Mouse (Mus musculus) embryo, embryonic 10 days (tissue): Measurements from ENCODE around the gene Ufsp1.

Experiments
- DNase-seq: peaks from one replicate; pipeline ENCODE4 v3.0.0-alpha.2; 2015; ENCODE audit warnings: low spot score

The Ufsp1 gene

DNA sequence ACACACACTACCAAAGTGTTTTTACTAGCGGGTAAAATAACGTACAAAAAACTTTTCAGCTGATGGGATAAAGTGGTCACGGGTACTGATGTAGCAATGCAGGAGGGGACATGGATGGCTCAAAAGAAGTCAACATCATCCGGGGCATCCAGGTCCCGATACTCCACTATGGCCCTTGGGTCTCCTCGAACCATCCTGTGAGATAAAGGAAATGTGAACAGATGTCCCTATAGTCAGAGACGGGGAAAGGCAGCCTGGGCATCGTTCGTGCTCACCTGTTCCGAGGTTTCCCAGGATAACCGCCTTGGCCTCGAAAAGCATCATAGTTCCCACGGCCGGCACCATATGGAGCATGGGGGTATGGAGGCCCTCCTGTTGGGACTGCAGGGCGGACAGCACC, 1.3 kb downstream of the Ufsp1 start:
- no peak for DNase-seq

- DNase-seq: no peak
Measured at GRCm38 (mm10) chr5:137297126-137297525, 2.7 kb downstream of the Ufsp1 start.

- DNase-seq: no peak
Measured at GRCm38 (mm10) chr5:137299240-137299639, 4.8 kb downstream of the Ufsp1 start.

DNA sequence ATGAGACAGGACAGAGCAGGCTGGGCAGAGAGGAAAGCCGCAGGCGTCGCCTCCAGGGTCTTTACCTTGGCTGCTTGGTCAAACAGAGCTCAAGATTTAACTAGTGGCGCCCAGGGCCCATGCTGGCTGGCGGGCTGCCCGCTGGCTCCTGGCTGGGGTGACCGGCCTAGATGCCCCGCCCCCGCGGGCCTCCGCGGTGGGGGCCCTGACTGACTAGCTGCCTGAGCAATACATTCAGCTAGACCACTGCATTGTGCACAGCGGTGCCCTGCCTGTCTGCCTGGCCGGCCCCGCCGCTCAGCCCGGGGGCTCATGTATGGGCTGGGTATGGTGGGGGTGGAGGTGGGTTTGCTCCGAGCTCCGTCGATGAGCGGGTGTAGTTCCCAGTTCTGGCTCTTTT, 6.8 kb downstream of the Ufsp1 start:
- no peak for DNase-seq

DNA sequence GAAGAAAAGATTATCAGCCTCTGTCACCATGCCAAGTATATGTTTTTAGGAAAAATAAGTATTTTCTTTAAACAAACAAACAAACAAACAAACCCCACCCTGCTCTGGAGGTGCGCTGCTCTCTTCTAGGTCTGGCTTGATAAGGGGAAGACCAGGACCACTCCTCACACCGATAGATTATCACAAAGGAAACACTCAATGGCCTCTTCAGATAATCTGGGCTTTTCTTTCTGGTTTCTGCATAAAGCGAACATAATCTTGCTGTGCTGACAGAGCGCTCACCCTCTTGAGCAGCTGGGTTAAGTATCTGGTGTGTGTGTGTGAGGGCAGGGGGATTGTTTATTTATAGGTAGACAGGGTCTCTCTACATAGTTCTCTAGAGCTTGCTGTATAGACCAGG, 9.2 kb downstream of the Ufsp1 start:
- no peak for DNase-seq

DNA sequence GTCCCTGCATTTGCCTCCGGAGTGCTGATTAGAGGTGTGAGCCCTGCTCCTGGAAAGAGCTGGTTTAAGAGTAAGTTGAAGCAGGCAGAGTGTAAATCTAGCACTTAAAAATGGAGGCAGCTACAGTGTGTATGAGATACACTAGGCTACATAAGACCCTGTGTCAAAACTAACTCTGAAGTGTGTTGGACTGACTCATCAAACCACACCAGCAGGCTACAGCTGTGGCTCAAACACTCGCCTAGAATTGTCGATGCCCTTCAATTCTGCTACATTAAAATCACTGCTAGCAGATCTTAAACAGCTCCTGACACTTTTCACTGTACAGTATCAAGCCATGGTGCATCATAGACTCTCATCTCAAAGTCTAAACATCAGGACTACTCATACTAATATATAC, 9.7 kb downstream of the Ufsp1 start:
- no peak for DNase-seq

- no peak for DNase-seq
Measured at GRCm38 (mm10) chr5:137304816-137305215, 10.4 kb downstream of the Ufsp1 start.

DNA sequence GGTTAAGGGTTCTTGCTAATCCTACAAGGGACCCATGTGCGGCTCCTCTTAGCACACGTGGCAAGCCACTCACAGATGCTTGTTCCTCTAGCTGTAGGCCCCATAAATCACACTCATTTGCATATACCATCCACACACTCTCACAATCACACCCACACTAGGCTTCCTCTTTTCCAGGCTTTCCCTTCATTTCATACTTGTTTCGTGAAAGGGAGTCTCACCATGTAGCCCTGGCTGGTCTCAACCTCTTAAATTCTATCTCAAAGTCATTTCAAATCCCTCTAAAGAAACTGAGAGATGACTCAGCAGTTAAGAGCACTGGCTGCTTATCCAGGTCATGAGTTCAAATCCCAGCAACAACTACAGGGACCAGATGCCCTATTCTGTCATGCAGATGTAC, 11.4 kb downstream of the Ufsp1 start:
- DNase-seq: no peak

- no peak for DNase-seq
Measured at GRCm38 (mm10) chr5:137306439-137307005, 12.1 kb downstream of the Ufsp1 start.

- DNase-seq: peak; percentile 96
Measured at GRCm38 (mm10) chr5:137307071-137307912, 12.9 kb downstream of the Ufsp1 start, which contains the start of gene Srrt. Srrt (minus strand) TSS chr5:137307674.

GRCm38 (mm10) chr5:137308356-137308755, 13.9 kb downstream of the Ufsp1 start:
- DNase-seq: no peak

DNA sequence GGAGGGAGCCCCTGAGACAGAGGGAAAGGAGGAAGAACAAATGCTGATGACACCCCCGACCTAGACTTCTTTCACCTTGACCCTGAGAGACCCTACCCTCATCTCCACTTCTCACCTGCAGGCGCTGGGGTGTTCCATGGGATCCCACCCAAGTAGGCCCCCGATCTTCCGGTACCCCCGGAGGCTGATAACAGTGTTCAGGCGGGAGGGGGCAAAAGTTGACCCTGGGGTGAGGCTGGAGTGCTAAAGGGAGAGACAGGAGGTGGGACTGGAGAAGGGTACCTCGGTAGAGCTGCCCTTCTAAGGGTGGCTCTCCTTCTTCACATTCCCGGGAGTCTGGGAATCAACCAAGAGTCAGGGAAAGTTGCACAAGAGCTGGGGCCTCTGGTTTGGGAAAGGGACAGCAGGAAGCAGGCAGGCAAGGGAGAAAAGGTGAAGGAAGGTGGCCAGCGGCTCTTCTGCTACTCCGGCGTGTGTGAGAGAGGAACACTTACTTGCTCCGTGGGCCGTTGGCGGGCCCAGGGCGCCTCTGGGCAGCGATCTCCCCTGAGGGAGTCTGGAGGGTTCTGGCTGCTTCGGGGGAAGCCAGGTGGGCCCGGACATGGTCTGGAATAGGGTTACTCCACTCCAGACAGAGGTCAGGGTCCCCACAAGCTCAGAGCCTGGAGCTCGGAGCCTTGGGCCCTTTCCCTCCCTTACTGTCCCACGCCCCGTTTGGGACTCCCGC, 19.2 kb downstream of the Ufsp1 start:
- DNase-seq: no peak

GRCm38 (mm10) chr5:137314193-137315083, 20.0 kb downstream of the Ufsp1 start, which contains the start of gene Trip6:
Trip6 (minus strand) TSS chr5:137314404.
- DNase-seq: peak; percentile 97

- peak; percentile 70 for DNase-seq
Measured at GRCm38 (mm10) chr5:137315084-137315903, 20.9 kb downstream of the Ufsp1 start.

GRCm38 (mm10) chr5:137317361-137317760, 22.9 kb downstream of the Ufsp1 start:
- no peak for DNase-seq

- DNase-seq: no peak
Measured at GRCm38 (mm10) chr5:137318570-137318969, 24.1 kb downstream of the Ufsp1 start.

- no peak for DNase-seq
Measured at GRCm38 (mm10) chr5:137320996-137321395, 26.6 kb downstream of the Ufsp1 start.

GRCm38 (mm10) chr5:137330910-137331309, 36.5 kb downstream of the Ufsp1 start:
- DNase-seq: no peak

DNA sequence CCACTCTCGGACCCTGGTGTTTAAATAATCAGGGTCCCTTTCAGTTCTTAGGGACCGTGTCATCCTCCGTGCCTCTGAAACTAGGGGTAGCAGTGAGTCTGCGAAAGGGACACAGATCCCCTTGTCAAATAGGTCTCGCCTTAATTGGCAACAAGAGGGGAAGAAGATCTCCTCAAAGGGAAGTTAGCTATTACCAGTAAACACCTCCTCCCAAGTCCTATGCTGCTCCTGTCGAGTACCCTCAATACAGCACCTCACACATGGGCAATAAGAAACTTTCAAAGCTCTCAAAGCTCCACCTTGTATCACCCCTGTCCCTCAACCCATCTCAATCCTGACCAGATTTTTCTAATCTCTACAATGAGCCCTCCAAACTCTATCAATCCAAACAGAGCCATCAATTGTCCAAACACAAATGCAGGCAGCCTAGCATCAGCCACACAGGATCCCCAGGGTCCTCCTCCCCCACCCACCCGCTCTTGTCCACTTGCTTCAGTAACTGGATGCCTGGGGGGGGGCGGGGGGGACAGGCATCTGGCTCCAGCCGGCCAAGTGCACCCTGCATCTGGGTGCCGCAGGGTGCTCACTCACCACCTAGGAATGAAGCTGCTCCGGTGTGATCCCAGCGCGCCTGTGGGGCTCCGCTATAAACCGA, 38.6 kb downstream of the Ufsp1 start:
- DNase-seq: no peak

DNA sequence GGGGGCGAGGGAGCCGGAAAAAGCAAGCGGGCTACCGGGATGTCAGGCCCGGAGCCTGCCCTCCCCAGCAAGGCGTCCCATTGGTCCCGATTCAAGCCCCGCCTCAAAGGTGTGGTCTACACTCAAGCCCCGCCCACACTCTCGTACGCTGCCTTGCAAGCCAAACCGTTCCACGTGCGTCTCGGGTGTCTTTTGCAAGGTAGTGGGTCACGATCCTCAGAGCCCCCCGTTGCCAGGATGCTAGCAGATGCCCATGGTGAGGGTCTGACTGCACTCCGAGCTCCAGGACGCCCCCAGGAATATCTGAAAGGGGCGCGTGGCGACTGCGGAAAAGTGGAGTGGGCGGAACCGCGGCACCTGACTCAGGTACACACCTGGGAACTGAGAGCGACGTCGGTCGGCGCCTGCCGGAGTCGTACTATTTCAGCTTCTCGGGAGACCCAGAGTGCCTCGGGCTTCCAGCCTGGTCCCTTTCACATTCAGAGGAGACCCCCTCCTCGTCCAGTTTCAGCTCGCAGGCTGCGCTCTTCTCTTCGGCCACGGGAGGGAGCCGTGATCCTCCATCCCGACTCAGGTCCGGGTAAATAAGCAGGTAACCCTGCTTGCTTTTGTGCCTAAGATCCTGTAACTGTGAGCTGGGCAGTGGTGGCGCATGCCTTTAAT, 39.2 kb downstream of the Ufsp1 start, which contains the start of gene Slc12a9:
Gene Slc12a9, minus strand, starts transcription at position 86 of the 663 bp plus-strand sequence.
- DNase-seq: peak; percentile 99
